Mouse (Mus musculus) myocyte (in vitro differentiated cells): ENCODE results near the gene Gm49337. TPM values are rescaled to one million over a fixed set of nuclear protein-coding genes. Genes with fewer than 3 reads are reported as not detected.

Experiments
- H3K27me3 ChIP-seq: one replicate; pipeline ENCODE4 v1.6.1; 2011; ENCODE audit not compliant: control insufficient read depth, insufficient read depth, insufficient read length
- H3K36me3 ChIP-seq: one replicate; pipeline ENCODE4 v1.6.1; 2011; ENCODE audit not compliant: control insufficient read depth, insufficient read depth
- H3K4me2 ChIP-seq: one replicate; pipeline ENCODE4 v1.6.1; 2011; ENCODE audit warnings: low read depth, control low read depth
- H3K4me3 ChIP-seq: one replicate; pipeline ENCODE4 v1.5.1; 2011; ENCODE audit warnings: mild to moderate bottlenecking, control low read depth, moderate library complexity
- H3K79me2 ChIP-seq: one replicate; pipeline ENCODE4 v1.6.1; 2011; ENCODE audit not compliant: control insufficient read depth, insufficient read depth
- H3ac ChIP-seq: one replicate; pipeline ENCODE4 v1.6.1; 2011; ENCODE audit not compliant: control insufficient read depth, insufficient read length
- CEBPB ChIP-seq: IDR thresholded peaks from 2 replicates; pipeline ENCODE4 v1.6.1; 2011; ENCODE audit warnings: mild to moderate bottlenecking, moderate library complexity; ENCODE audit not compliant: poor library complexity, insufficient read depth, severe bottlenecking
- E2F4 ChIP-seq: IDR thresholded peaks from one replicate; pipeline ENCODE4 v1.6.1; 2011; ENCODE audit warnings: mild to moderate bottlenecking, control low read depth, moderate library complexity; ENCODE audit not compliant: insufficient read depth
- MAX ChIP-seq: IDR thresholded peaks from one replicate; pipeline ENCODE4 v1.6.1; 2011; ENCODE audit warnings: low read depth, mild to moderate bottlenecking, control low read depth
- MYOD1 ChIP-seq, 3 experiments: IDR thresholded peaks; one replicate each; pipeline ENCODE4 v1.6.1; 2011; ENCODE audit warnings: control low read depth in 2 of 3, low read depth in 2 of 3, mild to moderate bottlenecking in 2 of 3, moderate library complexity in 1 of 3; ENCODE audit not compliant: insufficient read length in 2 of 3, control insufficient read depth in 1 of 3
- MYOG ChIP-seq, 3 experiments: IDR thresholded peaks; one replicate each; pipeline ENCODE4 v1.6.1; 2011; ENCODE audit warnings: control low read depth in 2 of 3, low read depth in 2 of 3, mild to moderate bottlenecking in 2 of 3; ENCODE audit not compliant: insufficient read length in 2 of 3, control insufficient read depth in 1 of 3, insufficient read depth in 1 of 3
- POLR2A ChIP-seq: IDR thresholded peaks from one replicate; pipeline ENCODE4 v1.6.1; 2011; ENCODE audit warnings: low read depth, mild to moderate bottlenecking, control low read depth, moderate library complexity; ENCODE audit not compliant: insufficient read length
- POLR2AphosphoS2 ChIP-seq: IDR thresholded peaks from one replicate; pipeline ENCODE4 v1.6.1; 2011; ENCODE audit warnings: low read depth, control low read depth; ENCODE audit not compliant: insufficient read length
- REST ChIP-seq: IDR thresholded peaks from one replicate; pipeline ENCODE4 v1.6.1; 2011; ENCODE audit warnings: mild to moderate bottlenecking, control low read depth, moderate library complexity; ENCODE audit not compliant: insufficient read depth, insufficient read length
- SRF ChIP-seq: IDR thresholded peaks from one replicate; pipeline ENCODE4 v1.6.1; 2011; ENCODE audit warnings: low read depth; ENCODE audit not compliant: control insufficient read depth, insufficient read length
- TCF12 ChIP-seq: IDR thresholded peaks from one replicate; pipeline ENCODE4 v1.6.1; 2011; ENCODE audit warnings: mild to moderate bottlenecking, control low read depth; ENCODE audit not compliant: poor library complexity, insufficient read depth, severe bottlenecking
- TCF3 ChIP-seq: IDR thresholded peaks from one replicate; pipeline ENCODE4 v1.6.1; 2011; ENCODE audit warnings: low read depth, control low read depth; ENCODE audit not compliant: insufficient read length
- USF1 ChIP-seq: IDR thresholded peaks from one replicate; pipeline ENCODE4 v1.6.1; 2011; ENCODE audit warnings: low read depth, mild to moderate bottlenecking, control low read depth, moderate library complexity
- polyA plus RNA-seq: library from polyadenylated mRNA; unstranded; fragments of >200 nt; fragmentation: generic; extraction: Trizol; gene quantifications from one replicate; pipeline ENCODE4 v1.2.1, GENCODE M21; 2012; ENCODE audit warnings: missing spikeins

Gm49337 gene
- polyA plus RNA-seq, 1 experiment, result not detected

DNA sequence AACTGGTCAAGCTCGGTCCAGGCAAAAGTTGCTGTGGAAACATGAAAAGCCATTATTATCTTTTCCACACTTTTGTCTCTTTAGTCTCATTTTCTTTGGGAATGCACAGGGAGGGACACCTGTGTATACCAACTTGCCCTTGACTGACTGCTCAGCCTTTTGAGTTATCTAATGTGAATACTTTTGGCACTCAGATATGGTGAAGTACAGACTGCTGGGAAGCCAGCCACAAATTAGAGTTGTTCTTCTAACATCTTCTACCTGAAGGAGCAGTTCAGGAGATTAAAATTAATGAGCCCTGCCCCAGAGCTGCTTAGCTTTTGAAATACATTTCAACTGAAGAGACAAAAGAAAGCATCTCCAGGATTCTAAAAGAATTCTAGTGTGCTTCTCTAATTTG lies 45.9 kb downstream of the Gm49337 start:
- no peak overlapping the region for H3K4me2 ChIP-seq
- no peak overlapping the region for H3K4me3 ChIP-seq
- H3K36me3 ChIP-seq, result no peaks in the 10 kb centered on the region
- peaks cover 10% of the 10 kb centered on the region for H3K79me2 ChIP-seq
- TF ChIP-seq MYOG (IDR thresholded peaks at IDR 0.05; ENCODE audit: control insufficient read depth in 1 of 3, insufficient read depth in 1 of 3, insufficient read length in 2 of 3, low read depth in 2 of 3) (no peak), SRF (no peak), TCF12 (no peak), E2F4 (no peak), MAX (no peak), REST (no peak), MYOD1 (IDR thresholded peaks at IDR 0.05; ENCODE audit: control insufficient read depth in 1 of 3, insufficient read length in 2 of 3, low read depth in 2 of 3) (no peak), CEBPB (no peak), USF1 (no peak), TCF3 (no peak), POLR2A (no peak), POLR2AphosphoS2 (no peak)
- no peaks in the 10 kb centered on the region for H3K27me3 ChIP-seq
- H3ac ChIP-seq, result no peak overlapping the region

DNA sequence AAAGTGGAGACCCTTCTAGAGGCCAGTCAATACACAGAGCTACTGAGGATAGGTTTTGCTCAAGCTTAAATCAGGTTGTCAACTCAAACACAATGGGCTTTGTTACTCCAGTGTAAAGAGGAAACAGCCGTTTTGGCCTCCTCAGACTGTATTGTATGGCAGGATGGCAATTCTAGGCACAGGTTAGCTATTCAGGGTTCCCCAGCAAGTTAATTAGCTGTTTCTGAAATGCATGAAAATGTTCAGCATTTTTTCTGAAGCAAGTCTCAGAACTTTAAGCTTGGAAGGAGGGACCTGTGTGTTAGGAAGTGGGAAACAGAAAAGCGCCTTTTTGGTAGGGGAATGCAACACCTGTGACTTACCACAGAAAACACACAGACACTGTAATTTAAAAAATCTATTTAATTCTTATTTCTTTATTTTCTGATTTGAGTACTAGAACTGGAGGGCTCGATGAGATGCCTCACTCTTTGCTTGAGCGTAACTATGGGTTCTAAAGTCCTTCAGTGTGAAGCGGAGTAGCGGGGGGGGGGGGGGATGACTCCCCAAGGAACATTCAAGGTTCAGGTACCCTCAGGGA lies 47.0 kb downstream of the Gm49337 start:
- TF ChIP-seq MAX (no peak), MYOD1 (IDR thresholded peaks at IDR 0.05; ENCODE audit: control insufficient read depth in 1 of 3, insufficient read length in 2 of 3, low read depth in 2 of 3) (no peak), USF1 (no peak), E2F4 (no peak), POLR2AphosphoS2 (no peak), POLR2A (no peak), TCF12 (no peak), SRF (no peak), REST (no peak), MYOG (IDR thresholded peaks at IDR 0.05; ENCODE audit: control insufficient read depth in 1 of 3, insufficient read depth in 1 of 3, insufficient read length in 2 of 3, low read depth in 2 of 3) (no peak), CEBPB (no peak), TCF3 (no peak)
- Histone ChIP-seq H3K36me3 (no peaks in the 10 kb centered on the region), H3K4me3 (peak overlapping the region; percentile 91), H3K27me3 (no peaks in the 10 kb centered on the region), H3ac (peak overlapping the region; percentile 53), H3K79me2 (peaks cover 17% of the 10 kb centered on the region), H3K4me2 (peak overlapping the region; percentile 57)

- TF ChIP-seq USF1, result no peak
- TF ChIP-seq POLR2A, result peak; percentile 74
- TF ChIP-seq POLR2AphosphoS2, result peak; percentile 75
- Histone ChIP-seq H3K4me2 (peak overlapping the region; percentile 57), H3K4me3 (peak overlapping the region; percentile 91), H3ac (peak overlapping the region; percentile 53), H3K79me2 (peaks cover 17% of the 10 kb centered on the region), H3K27me3 (no peaks in the 10 kb centered on the region), H3K36me3 (no peaks in the 10 kb centered on the region)
These were observed 47.6 kb downstream of the Gm49337 start for GRCm38 (mm10) chr4:116220780-116221139.

DNA sequence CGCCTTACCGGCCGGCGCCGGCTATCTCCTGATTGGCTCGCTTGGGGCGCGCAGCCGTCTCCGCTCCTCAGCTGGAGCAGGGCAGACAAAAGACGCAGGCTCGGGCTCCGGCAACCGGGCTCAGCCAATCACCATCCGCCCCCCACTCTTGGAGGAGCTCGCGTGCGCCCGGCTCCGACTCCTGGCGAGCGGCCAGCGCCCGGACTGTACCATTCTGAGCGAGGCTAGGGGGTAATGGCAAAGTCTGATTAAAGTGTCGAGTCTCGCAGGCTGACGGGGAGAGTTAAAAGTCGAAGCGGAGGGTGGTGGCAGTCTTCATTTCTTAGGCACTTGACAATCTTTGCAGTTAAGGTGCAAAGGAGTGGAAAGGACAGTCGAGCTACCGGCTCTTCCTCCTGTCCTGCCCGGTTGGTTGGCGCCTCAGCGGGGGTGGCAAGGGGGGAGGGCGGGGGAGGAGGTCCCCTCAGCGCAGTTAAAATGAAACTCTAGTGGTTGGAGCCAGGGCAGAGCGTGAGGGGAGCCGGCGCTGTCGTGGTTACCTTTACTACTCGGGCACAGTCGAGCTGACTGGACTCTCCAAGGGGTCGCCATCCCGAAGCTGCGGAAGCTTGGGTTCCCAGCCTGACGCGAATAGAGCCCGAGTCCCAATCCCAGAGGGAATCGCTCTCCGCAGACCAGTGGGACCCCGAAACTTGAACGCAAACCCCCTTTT lies 48.1 kb downstream of the Gm49337 start, which contains the start of gene Pik3r3:
Pik3r3 (plus strand) TSS at position 479 of the 712 bp plus-strand sequence.
- peak within 1 kb of the TSS; percentile 53 for H3ac ChIP-seq
- TF ChIP-seq SRF, result no peak
- TF ChIP-seq REST, result peak; percentile 43
- TF ChIP-seq E2F4, result no peak
- peak; percentile 99 for TF ChIP-seq POLR2AphosphoS2
- peak; percentile 100 for TF ChIP-seq POLR2A
- no peak for TF ChIP-seq CEBPB
- no peak for TF ChIP-seq MYOG (IDR thresholded peaks at IDR 0.05; ENCODE audit: control insufficient read depth in 1 of 3, insufficient read depth in 1 of 3, insufficient read length in 2 of 3, low read depth in 2 of 3)
- TF ChIP-seq TCF3, result no peak
- no peak for TF ChIP-seq USF1
- TF ChIP-seq TCF12, result no peak
- no peak for TF ChIP-seq MAX
- TF ChIP-seq MYOD1 (IDR thresholded peaks at IDR 0.05; ENCODE audit: control insufficient read depth in 1 of 3, insufficient read length in 2 of 3, low read depth in 2 of 3), result no peak
- no peaks in the 10 kb centered on the region for H3K36me3 ChIP-seq
- peak within 1 kb of the TSS; percentile 91 for H3K4me3 ChIP-seq
- peak within 1 kb of the TSS; percentile 67 for H3K4me2 ChIP-seq
- no peaks in the 10 kb centered on the region for H3K27me3 ChIP-seq
- peaks cover 17% of the 10 kb centered on the region for H3K79me2 ChIP-seq
